Mouse (Mus musculus): Measurements from ENCODE around the gene Vkorc1l1. TPM values are rescaled to one million over a fixed set of nuclear protein-coding genes. Genes with fewer than 3 reads are reported as not detected.
A peak's percentile ranks its signal among the peaks of the same experiment; 100 is the strongest.
"Not testable (repeated sequence)": the region's sequence is repeated elsewhere in the genome, so short reads cannot be mapped to it uniquely, and the experiment has no call there.

Gene Vkorc1l1
- total and polyA plus RNA-seq, 2 experiments from 2014 or later: 22.3 to 73.3 TPM

DNA sequence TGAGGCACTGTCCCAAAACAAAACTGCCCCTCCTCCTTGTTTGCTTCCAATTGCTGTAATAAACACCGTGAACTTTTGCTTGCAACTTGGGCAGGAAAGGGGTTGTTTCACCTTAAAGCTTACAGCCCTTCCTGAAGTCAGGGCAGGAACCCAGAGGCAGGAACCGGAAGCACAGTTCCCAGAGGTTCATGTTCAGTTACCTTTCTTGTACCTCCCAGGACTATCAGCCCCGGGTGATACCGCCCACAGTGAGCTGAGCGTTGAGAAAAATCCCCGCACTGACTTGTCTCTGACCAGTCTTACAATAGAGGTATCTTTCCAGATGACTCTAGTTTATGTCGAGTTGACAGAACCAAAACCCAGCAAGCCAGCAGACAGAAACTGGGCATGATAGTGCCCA, 32.2 kb upstream of the Vkorc1l1 start:
- H3K4me1 ChIP-seq (ENCODE audit: insufficient read depth, low read length): peaks cover 5% of the 10 kb centered on the region; the same call in 1 of the 2 replicates
- H3K36me3 ChIP-seq (ENCODE audit: insufficient read depth, low read length): no peaks in the 10 kb centered on the region
- 84% methylated on average over 7 of the region's 7 CpGs for WGBS
- H3K9me3 ChIP-seq (ENCODE audit: low read length): no peaks in the 10 kb centered on the region
- no peak overlapping the region for H3K9ac ChIP-seq (replicated peaks; ENCODE audit: low read length)
- TF ChIP-seq CTCF (IDR thresholded peaks at IDR 0.05; ENCODE audit: low read depth): no peak
- H3K4me2 ChIP-seq (ENCODE audit: low read depth, low read length): no peak overlapping the region
- H3K27me3 ChIP-seq (ENCODE audit: insufficient read depth, low read length): no peaks in the 10 kb centered on the region
- ATAC-seq (no peak), DNase-seq (ENCODE audit: low spot score) (no peak)
- H3K4me3 ChIP-seq (ENCODE audit: low read length): no peak overlapping the region
- no peak overlapping the region for H3K27ac ChIP-seq

DNA sequence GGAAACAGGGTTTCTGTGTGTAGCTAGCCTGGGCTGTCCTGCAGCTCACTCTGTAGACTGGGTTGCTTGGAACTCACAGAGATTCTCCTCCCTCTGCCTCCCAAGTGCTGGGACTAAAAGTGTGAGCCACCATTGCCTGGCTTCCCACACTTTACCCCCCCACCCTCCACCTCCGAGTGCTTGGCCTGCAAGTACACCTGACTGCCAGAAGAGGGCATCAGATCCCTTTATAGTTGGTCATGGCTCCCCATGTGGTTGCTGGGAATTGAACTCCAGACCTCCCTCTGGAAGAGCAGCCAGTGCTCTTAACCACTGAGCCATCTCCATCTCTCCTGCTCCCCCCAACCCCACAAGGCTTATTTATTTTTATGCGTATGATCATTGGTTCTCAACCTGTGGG, 27.7 kb upstream of the Vkorc1l1 start:
- Histone ChIP-seq H3K27me3 (ENCODE audit: insufficient read depth, low read length) (no peaks in the 10 kb centered on the region), H3K36me3 (ENCODE audit: insufficient read depth, low read length) (no peaks in the 10 kb centered on the region), H3K9me3 (ENCODE audit: low read length) (no peaks in the 10 kb centered on the region), H3K27ac (no peak overlapping the region), H3K4me2 (ENCODE audit: low read depth, low read length) (no peak overlapping the region), H3K4me1 (ENCODE audit: insufficient read depth, low read length) (peaks cover 3% of the 10 kb centered on the region; the same call in 1 of the 2 replicates), H3K9ac (replicated peaks; ENCODE audit: low read length) (no peak overlapping the region), H3K4me3 (ENCODE audit: low read length) (no peak overlapping the region)
- ATAC-seq (no peak), DNase-seq (ENCODE audit: low spot score) (peak; percentile 24)
- 21% methylated on average over 2 of the region's 2 CpGs for WGBS
- TF ChIP-seq CTCF (IDR thresholded peaks at IDR 0.05; ENCODE audit: low read depth): peak; percentile 68

DNA sequence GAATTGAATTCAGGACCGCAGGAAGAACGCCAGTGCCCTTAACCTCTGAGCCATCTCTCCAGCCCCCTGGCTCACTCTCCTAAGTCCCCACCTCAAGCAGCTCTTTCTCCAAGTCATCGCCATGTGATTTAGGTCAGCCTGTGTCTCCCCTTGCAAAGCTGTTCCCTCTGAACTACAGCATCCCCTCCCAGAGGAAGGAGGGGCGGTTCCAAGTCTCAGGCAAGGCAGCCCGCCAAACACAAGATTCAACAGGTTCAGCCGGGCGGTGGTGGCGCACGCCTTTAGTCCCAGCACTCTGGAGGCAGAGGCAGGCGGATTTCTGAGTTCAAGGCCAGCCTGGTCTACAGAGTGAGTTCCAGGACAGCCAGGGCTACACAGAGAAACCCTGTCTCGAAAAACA, 26.3 kb upstream of the Vkorc1l1 start:
- H3K27ac ChIP-seq; H3K4me3 ChIP-seq (ENCODE audit: low read length); H3K4me1 ChIP-seq (ENCODE audit: insufficient read depth, low read length); H3K9me3 ChIP-seq (ENCODE audit: low read length); H3K9ac ChIP-seq (replicated peaks; ENCODE audit: low read length); H3K27me3 ChIP-seq (ENCODE audit: insufficient read depth, low read length); DNase-seq (ENCODE audit: low spot score); H3K4me2 ChIP-seq (ENCODE audit: low read depth, low read length); ATAC-seq; H3K36me3 ChIP-seq (ENCODE audit: insufficient read depth, low read length): not testable (repeated sequence)
- 86% methylated on average over 11 of the region's 11 CpGs for WGBS

DNA sequence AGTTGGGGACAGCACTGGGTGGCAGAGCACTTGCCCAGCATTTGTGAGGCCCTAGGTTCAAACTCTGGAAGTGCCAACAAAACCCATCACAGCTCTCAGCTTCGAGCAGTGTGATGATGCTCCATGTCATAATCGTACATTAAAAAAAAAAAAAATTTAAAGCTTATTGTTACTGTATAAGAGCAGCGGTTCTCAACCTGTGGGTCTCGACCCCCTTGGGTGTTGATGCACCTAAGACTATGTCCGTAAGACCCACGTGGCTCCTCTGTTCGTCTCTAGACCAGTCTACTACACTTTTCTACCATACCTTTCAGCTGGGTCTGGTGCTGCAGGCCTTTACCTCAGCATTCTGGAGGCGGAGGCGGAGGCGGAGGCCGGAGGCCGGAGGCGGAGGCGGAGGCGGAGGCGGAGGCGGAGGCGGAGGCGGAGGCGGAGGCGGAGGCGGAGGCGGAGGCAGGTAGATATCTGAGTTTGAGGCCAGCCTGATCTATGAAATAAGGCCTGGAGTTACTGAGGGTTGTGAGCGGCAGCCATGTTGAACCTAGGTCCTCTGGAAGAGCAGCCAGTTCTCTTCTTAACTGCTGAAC, 23.6 kb upstream of the Vkorc1l1 start:
- Histone ChIP-seq H3K36me3 (ENCODE audit: insufficient read depth, low read length) (no peaks in the 10 kb centered on the region), H3K27me3 (ENCODE audit: insufficient read depth, low read length) (no peaks in the 10 kb centered on the region), H3K27ac (no peak overlapping the region), H3K4me3 (ENCODE audit: low read length) (no peak overlapping the region), H3K9ac (replicated peaks; ENCODE audit: low read length) (no peak overlapping the region), H3K4me1 (ENCODE audit: insufficient read depth, low read length) (no peaks in the 10 kb centered on the region), H3K9me3 (ENCODE audit: low read length) (no peaks in the 10 kb centered on the region), H3K4me2 (ENCODE audit: low read depth, low read length) (no peak overlapping the region)
- TF ChIP-seq CTCF (IDR thresholded peaks at IDR 0.05; ENCODE audit: low read depth): no peak
- no peak for DNase-seq (ENCODE audit: low spot score)
- 92% methylated on average over 24 of the region's 24 CpGs for WGBS
- ATAC-seq: no peak

DNA sequence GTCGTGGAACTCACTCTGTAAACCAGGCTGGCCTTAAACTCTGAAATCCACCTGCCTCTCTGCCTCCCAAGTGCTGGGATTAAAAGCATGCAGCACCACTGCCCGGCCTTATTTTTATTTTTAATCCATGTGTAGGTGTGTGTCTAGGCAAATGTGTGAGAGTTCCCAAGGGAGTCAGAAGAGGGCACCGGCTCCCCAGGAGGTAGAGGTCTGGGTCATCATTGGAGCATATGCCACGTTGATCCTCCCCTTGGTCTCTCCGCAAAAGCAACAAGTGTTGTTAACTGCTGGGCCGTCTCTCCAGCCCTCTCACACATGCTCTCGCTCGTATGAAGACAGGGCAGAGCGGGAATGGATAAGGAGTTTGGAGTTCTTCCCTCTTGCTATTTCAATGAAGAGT, 23.0 kb upstream of the Vkorc1l1 start:
- WGBS: 81% methylated on average over 9 of the region's 9 CpGs
- H3K9me3 ChIP-seq (ENCODE audit: low read length): no peaks in the 10 kb centered on the region
- no peak overlapping the region for H3K9ac ChIP-seq (replicated peaks; ENCODE audit: low read length)
- no peak for TF ChIP-seq CTCF (IDR thresholded peaks at IDR 0.05; ENCODE audit: low read depth)
- H3K36me3 ChIP-seq (ENCODE audit: insufficient read depth, low read length): no peaks in the 10 kb centered on the region
- no peak overlapping the region for H3K4me2 ChIP-seq (ENCODE audit: low read depth, low read length)
- no peak overlapping the region for H3K27ac ChIP-seq
- DNase-seq (ENCODE audit: low spot score) (no peak), ATAC-seq (no peak)
- no peaks in the 10 kb centered on the region for H3K27me3 ChIP-seq (ENCODE audit: insufficient read depth, low read length)
- H3K4me3 ChIP-seq (ENCODE audit: low read length): no peak overlapping the region
- H3K4me1 ChIP-seq (ENCODE audit: insufficient read depth, low read length): no peaks in the 10 kb centered on the region

DNA sequence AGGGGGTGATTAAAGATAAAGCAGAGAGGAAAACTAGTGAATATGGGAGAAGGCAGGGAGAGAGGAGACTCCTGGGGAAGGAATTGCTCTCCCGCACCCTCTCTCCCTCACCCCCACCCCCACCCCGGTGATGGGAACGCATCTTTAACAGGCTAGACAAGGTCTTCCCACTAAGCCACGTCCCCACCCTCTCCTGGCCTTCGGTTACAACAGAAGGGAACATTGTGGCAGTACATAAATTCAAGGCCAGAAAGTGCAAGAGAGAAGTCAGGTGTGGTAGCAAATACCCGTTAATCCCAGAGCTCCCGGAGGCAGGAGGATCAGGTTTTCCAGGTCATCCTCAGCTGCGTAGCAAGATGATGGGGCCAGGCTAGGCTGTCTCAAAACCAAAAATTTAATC, 22.4 kb upstream of the Vkorc1l1 start:
- H3K27me3 ChIP-seq (ENCODE audit: insufficient read depth, low read length): no peaks in the 10 kb centered on the region
- no peak for TF ChIP-seq CTCF (IDR thresholded peaks at IDR 0.05; ENCODE audit: low read depth)
- DNase-seq (ENCODE audit: low spot score) (no peak), ATAC-seq (no peak)
- no peaks in the 10 kb centered on the region for H3K9me3 ChIP-seq (ENCODE audit: low read length)
- WGBS: 64% methylated on average over 8 of the region's 8 CpGs
- H3K4me3 ChIP-seq (ENCODE audit: low read length): no peak overlapping the region
- no peaks in the 10 kb centered on the region for H3K4me1 ChIP-seq (ENCODE audit: insufficient read depth, low read length)
- H3K4me2 ChIP-seq (ENCODE audit: low read depth, low read length): no peak overlapping the region
- no peak overlapping the region for H3K9ac ChIP-seq (replicated peaks; ENCODE audit: low read length)
- no peak overlapping the region for H3K27ac ChIP-seq
- H3K36me3 ChIP-seq (ENCODE audit: insufficient read depth, low read length): no peaks in the 10 kb centered on the region

DNA sequence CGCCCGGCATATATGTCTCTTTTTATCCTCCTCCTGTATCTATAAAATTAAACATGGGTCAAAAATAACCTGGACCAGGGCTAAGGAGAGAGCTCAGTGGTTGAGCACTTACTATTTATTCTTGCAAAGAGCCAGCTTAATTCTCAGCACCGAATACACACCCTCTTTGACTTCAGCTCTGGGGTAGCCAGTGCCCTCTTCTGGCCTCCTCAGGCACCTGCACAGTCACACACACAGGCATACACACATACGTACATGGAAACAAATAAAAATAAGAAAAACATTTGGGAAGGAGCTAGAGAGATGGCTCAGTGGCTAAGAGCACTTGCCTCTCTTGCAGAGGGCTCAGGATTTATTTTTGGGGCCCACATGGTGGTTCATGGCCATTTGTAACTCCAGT, 19.8 kb upstream of the Vkorc1l1 start:
- no peak for ATAC-seq
- no peak for TF ChIP-seq CTCF (IDR thresholded peaks at IDR 0.05; ENCODE audit: low read depth)

More for the DNA sequence above, 19.8 kb upstream of the Vkorc1l1 start:
- Histone ChIP-seq H3K27me3 (ENCODE audit: insufficient read depth, low read length) (no peaks in the 10 kb centered on the region), H3K9ac (replicated peaks; ENCODE audit: low read length) (no peak overlapping the region), H3K4me3 (ENCODE audit: low read length) (no peak overlapping the region), H3K36me3 (ENCODE audit: insufficient read depth, low read length) (no peaks in the 10 kb centered on the region), H3K9me3 (ENCODE audit: low read length) (no peaks in the 10 kb centered on the region), H3K4me1 (ENCODE audit: insufficient read depth, low read length) (no peaks in the 10 kb centered on the region), H3K4me2 (ENCODE audit: low read depth, low read length) (no peak overlapping the region), H3K27ac (no peak overlapping the region)
- DNase-seq (ENCODE audit: low spot score): no peak
- 90% methylated on average over 4 of the region's 4 CpGs for WGBS
